Mouse (Mus musculus) retina, postnatal 1 day (tissue): Measurements from ENCODE around the gene Zfp689.
A peak's percentile ranks its signal among the peaks of the same experiment; 100 is the strongest.
"Not testable (repeated sequence)": the region's sequence is repeated elsewhere in the genome, so short reads cannot be mapped to it uniquely, and the experiment has no call there.

Source experiments
- DNase-seq: peaks from one replicate; pipeline ENCODE4 v3.0.0-alpha.2; 2012

The Zfp689 gene

DNA sequence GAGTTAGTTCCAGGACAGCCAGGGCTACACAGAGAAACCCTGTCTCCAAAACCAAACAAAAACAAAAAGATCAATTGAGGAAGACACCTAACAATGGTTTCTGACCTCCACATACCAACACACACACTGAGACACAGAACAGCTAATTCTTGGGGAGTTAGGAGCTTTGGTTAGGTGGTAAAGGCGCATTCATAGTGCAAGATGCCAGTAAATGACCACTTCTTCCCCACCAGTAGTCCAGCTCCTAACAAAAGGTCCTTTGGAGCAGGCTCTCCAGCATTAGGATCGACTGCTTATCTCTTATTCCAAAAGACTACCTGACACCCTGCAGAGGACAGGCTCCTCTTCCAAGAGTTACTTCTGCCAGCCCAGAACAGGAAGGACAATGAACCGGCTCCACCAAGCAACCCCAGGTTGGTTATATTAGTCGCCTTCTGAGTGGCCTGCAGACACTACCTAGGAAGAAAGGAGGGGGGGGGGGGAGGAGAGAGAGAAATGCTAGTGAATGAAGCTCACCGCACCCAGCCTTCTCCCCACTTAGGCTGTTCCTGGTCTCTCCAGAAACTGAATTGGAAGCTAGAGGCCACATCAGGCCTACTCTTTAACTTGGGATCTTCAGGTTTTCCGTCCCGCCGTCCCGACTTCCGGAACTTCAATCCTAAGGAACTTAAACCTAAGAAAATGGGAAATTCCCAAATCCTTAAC is 21.2 kb upstream of the Zfp689 start:
- DNase-seq, result no peak

DNA sequence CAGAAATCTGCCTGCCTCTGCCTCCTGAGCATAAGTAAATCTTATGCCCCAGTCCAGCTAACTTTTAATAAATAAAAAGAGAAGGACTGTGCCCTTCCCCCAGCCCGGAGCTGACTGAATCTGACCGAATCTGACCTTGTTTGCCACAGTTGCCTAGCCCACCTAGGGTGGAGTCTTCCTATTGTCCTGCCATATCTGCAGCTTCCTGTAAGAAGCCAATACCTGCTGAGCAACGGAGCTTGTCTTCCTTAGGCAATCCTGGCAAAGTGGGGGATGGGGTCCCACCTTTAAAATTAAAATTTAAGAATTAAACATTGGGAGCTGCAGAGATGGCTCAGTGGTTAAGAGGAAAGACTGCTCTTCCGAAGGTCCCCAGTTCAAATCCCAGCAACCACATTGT is 17.6 kb upstream of the Zfp689 start:
- DNase-seq, result no peak

DNA sequence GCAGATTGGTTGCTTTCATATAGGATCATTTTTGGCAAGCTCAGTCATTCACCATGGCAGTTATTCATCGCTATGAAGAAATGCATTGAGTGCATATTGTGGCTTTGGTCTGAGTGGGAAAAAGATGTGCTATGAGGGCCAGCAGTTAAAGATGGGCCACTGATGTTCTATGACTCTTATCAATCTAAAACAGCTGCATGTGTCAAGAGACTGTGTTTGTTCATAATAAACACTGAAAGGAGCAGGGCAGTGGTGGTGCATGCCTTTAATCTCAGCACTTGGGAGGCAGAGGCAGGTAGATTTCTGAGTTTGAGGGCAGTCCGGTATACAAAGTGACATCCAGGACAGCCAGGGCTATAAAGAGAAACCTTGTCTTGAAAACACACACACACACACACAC is 16.7 kb upstream of the Zfp689 start:
- DNase-seq, result not testable (repeated sequence)

DNA sequence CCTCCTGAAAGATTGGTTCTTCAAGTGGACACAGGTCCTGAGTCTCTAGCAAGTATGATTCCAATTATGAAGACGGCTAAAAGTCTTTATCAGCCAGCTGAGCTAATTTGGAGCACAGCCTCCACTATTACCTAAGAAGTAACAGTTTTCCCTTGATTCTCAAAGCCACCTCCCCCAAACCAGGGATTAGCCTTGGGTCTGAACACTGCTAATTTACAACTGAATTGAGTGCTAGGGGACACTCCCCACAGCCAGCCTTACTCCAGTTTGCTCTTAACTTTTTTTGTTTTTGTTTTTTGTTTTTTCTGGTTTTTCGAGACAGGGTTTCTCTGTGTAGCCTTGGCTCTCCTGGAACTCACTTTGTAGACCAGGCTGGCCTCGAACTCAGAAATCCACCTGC is 16.2 kb upstream of the Zfp689 start:
- DNase-seq, result no peak

DNA sequence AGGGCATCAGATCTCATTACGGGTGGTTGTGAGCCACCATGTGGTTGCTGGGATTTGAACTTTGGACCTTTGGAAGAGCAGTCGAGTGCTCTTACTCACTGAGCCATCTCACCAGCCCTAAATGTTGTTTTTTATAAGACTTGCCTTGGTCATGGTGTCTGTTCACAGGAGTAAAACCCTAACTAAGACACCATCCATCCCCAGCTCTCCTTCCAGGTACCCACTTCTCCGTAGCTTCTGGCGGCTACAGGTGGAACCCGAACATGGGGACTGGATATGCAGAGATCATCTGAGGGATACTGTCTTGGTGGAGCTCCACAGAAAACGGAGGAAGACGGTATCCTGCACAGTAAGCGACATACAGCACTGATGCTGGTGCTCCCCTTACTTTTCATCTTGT is 10.4 kb upstream of the Zfp689 start, which contains the start of gene Prr14:
Prr14 (plus strand) TSS at position 301 of the 400 bp plus-strand sequence.
- DNase-seq, result not testable (repeated sequence)

DNA sequence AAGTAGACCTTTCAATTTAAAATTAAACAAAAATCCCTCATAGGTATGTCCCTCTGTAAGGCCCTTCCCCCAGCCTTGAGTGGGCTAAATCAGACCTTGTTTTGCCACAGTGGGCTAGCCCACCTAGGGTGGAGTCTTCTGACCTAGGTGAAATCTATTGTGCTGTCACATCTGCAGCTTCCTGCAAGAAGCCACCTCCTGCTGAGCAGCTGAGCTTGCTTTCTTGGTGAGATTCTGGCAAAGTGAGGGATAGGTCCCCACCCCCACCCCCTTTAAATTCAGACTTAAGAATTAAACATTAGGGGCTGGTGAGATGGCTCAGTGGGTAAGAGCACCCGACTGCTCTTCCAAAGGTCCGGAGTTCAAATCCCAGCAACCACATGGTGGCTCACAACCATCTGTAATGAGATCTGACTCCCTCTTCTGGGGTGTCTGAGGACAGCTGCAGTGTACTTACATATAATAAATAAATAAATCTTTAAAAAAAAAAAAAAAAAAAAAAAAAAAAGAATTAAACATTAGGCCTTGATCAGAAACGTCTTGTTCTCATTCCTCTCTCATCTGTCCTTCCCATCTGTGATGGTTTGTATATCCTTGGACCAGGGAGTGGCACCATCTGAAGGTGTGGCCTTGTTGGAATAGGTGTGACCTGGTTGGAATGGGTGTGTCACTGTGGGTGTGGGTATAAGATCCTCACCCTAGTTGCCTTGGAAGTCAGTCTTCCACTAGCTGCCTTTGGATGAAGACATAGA is 9.6 kb upstream of the Zfp689 start:
- DNase-seq, result not testable (repeated sequence)

DNA sequence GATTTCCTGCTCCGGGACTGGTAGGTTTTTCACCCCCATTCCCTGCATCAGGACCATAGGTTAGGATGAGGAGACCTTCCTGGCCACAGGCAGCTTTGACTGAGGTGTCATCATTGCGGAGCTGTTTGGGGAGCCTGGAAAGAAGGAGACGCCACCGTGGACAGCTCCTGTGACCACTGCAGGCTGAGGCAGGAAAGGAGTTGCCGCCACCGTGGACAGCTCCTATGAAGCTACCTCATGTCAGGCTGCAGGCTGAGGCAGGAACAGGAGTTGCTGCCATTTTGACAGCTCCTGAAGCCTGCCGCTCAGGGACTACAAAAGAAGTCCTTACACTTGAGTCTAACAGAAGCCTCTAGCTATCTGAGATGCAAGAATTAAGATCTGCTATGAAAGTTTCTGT is 5.9 kb upstream of the Zfp689 start:
- DNase-seq, result no peak

DNA sequence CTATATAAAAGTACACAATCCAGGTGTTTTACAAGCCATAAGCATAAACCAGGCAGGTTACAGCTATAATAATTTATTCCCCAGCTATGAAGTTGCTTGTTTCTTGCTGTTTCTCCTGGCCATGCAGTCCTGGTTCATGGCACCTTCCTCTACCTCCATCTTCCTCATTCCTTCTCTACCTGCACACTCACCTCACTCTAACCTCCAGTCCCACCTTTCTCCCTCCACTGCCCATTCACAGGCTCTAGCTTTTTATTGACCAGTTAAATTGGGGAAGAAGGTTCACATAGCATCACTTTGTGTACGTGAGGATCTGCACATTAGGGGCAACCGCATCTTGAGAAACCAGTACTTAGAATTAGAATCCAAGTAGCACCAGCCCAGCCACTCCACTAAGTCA is 4.1 kb upstream of the Zfp689 start:
- no peak for DNase-seq

DNA sequence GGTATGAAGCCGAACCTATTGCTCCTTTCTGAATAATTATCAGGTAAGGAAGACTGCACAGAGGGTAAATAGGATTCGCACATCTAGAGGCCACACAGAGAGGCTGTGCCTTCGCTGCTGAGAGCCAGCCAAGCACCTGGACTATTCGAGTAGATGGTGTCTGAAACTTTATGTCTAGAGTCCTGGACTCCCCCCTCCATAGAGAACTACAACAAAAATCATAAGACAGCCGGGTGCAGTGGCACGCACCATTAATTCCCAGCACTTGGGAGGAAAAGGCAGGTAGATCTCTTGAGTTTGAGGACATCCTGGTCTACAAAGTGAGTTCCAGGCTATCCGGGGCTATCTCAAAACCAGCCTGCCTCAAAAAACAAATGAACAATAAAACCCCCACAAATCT is 1.0 kb upstream of the Zfp689 start:
- DNase-seq, result no peak

DNA sequence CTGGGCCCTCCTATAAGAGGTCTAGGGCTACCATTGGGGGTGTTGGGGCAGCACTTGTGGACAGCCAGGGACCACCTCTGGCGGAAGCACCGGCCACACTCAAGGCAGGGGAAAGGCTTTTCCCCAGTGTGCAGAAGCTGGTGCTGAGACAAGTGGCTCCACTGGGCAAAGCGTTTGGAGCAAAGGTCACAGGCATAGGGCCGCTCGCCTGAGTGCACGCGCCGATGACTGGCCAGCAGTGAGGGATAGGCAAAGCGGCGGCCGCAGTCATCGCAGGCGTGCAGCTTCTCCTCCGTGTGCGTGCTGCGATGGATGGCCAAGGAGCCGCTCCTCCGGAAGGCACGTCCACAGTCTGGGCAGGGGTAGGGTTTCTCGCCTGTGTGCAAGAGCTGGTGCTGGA is 5.0 kb downstream of the Zfp689 start:
- no peak for DNase-seq

DNA sequence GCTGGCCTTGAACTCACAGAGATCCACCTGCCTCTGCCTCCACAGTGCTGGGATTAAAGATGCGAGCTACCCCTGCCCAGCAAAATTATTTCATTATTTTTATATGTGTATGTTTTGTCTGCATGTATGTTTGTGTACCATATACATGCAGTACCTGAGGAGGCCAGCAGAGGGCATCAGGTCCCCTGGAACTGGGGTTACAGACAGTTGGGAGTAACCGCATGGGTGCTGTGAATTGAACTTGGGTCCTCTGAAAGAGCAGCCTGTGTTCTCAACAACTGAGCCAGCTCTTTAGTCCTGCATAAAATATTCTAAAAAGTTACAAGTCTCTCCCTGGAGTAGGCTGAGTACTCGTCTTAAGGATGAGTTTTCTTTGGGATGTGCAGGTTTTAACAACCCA is 11.2 kb downstream of the Zfp689 start:
- DNase-seq, result peak; percentile 19

DNA sequence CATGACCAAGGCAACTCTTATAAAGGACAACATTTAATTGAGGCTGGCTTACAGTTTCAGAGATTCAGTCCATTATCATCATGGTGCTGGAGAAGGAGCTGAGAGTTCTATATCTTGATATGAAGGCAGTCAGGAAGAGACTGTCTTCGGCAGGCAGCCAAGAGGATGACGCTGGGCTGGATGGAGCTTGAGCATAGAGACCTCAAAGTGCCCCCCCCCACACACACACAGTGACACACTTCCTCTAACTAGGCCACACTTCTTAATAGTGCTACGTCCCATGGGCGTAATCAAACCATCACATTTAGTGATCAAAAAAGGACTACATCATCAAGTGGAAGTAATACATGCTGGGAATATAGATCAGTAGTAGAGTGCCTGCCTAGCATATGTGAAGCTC is 13.8 kb downstream of the Zfp689 start:
- DNase-seq, result no peak

DNA sequence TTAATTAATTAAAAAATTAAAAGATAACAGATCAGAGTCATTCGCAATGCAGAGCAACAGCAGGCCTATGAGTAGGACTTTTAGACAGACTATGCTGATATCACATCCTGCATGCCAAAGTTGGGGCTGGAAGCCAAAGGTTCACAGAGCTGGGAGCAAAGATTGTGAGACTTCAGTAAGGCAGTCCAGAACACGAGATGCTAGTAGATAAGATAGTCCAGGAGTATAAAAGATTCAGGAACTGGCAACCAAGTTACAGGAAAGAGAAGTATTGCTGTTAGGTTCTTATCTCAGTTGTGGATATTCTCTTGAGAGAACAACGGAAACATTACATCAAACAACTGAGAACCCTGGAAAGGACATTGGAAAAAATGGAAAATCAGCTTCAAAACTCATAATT is 22.6 kb downstream of the Zfp689 start:
- DNase-seq, result no peak

DNA sequence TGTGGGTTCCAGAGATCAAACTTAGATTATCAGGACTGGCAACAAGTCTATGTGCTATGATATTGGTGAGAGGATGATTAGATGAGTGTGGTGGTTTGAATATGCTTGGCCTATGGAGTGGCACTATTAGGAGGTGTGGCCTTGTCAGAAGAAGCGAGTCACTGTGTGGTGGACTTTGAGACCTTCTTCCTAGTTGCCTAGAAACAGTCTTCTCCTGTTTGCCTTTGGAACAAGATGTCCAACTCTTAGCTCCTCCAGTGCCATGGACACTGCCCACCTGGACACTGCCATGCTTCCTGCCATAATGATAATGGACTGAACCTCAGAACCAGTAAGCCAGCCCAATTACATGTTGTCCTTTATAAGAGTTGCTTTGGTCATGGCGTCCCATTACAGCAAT is 23.0 kb downstream of the Zfp689 start:
- DNase-seq, result no peak

DNA sequence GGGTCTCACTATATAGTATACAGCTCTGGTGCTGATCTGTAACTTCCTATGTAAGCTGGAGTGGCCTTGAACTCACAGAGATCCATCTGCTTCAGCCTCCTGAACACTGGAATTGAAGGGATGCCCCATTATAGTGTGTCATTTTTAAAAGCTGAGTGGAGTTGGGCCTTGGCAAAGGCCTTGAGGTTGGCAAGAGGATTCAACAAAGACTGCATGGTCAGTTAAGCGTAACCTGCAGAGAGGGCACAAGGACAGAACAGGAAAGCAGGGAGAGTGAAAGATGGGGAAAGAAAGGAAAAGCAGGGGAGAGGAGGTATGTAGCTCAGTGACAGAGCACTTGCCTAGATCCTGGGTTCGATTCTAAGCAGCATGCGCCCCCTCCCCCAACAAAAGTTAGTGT is 23.7 kb downstream of the Zfp689 start:
- no peak for DNase-seq

DNA sequence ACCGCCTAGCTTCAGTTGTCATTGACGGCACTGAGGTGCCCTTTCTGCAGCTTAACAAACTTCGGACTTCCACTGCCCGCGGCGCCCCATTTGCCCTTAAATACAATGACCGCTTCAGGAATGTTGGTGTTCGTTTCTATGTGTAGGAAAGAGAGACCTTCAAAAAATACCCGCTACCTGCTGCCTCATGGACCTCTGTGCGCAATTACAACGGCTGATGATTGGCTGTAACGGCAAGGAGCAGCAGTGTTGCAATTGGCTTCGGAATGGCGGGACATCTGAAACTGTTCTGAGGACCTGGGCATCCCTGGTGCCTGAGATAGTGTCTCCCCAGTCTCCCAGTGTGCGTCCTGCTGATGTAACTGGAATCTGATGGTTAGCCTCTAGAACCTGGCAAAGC is 26.7 kb downstream of the Zfp689 start:
- DNase-seq, result no peak

DNA sequence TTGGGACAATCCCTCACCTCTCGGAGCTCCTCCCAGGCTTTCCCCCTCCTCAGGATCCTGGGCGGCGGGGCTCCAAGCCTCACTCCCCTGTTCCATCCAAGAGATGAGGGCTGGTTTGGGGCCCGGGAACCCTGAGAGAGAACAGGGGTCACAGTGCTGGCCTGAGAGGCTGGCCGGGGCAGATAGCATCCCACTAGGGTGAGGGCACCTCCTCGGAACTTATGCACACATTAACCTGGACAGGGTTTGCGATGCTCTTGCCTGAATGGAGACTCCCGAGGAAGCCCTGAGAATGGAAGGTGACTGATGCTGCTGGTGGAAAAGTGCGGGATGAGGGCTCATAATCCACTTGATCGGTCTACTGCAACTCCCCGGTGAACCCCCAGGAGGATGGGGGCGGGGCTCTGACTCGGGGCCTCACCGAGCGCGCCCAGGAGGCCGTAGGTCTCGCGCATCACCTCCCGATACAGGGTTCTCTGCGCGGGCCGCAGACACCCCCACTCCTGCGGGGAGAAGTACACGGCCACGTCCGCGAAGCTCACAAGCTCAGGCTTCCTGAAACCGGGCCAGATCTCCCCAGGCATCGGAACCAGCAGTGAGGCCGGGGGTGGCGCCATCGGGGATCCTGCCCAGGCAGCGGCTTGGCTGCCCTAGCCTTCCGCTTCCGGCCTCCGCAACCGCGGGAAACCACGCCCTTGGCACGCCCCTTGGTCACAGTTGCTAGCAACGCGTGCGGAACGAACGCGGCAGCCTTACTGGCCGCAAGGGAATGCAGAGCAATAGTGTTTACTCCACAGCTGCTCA is 27.4 kb downstream of the Zfp689 start, which contains the start of gene Zfp688:
Zfp688 (minus strand) TSS at position 681 of the 804 bp plus-strand sequence.
- peak; percentile 93 for DNase-seq

DNA sequence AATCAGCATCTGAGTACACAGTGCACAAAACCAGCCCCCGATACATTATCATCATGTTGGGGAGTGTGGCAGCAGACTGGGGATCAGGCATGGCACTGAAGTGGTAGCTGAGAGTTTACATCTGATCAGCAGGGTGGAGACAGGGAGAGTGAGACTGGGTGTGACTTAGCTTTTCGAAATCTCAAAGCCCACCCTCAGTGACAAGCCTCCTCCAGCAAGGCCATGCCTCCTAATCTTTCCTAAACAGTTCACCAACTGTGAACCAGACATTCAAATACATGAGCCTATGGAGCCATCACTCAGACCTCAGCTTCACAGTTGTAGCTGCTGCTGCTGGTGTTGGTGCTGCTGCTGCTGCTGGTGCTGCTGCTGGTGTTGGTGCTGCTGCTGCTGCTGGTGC is 37.5 kb downstream of the Zfp689 start:
- DNase-seq, result no peak

DNA sequence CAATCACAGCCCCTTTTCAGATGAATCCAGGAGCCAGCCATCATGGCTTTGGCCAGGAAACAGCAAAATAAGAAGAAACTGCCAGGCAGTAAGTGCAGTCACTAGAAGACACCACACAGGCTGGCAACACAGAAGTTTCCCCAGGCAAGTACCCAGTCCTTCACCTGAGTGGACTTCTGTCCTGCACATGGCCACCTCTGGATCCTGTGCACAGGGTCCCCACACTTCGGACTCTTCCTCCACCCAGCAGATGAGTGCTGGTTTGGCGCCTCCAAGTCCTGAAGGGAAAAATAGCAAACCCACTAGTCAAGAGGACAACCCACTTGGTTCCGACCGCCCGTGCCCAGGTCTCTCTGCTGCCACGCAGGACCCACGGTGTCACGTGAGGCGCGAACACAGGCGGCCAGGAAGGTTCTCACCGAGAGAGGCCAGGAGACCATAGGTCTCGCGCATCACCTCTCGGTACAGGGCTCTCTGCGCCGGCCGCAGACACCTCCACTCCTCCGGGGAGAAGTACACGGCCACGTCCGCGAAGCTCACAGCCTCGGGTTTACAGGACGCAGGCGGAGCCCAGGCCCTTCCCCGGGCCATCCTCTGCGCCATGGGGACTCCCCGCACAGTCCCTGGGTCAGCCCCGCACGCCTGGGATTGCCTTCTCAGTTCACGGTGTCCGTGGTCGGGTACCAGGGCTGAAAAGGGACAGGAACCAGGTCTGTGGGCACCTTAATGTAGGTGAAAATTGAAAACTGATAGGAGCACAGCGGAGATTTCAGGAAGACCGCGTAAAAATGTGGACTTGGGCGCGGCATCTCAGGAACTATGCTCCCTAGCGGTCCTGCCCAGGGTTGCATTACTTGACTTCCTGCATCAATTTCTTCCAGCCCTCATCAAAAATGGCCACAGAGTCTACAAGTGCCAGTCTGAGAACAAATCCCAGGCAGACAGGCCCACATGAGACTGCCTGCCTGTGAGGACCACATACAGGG is 42.7 kb downstream of the Zfp689 start, which contains the start of gene Zfp764:
Zfp764 (minus strand) TSS at position 821 of the 986 bp plus-strand sequence.
- DNase-seq, result peak; percentile 95

DNA sequence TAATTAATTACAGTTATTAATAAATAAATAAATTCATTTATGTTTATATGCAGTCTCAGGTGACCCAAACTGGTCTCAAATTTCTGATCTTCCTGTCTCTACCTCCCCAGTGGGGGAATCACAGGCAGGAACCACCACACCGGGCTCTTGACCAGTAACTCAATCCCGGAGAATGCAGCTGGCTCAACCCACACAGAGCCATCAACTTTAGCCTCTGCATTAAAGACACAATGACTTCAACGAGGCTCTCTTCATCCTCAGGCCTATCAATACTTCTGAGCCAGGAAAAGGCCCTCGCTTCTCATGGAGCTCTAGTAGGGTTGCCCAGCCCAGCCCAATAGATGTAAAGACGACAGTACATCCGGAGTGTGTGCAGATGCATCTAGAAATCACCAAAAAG is 44.9 kb downstream of the Zfp689 start:
- not testable (repeated sequence) for DNase-seq

DNA sequence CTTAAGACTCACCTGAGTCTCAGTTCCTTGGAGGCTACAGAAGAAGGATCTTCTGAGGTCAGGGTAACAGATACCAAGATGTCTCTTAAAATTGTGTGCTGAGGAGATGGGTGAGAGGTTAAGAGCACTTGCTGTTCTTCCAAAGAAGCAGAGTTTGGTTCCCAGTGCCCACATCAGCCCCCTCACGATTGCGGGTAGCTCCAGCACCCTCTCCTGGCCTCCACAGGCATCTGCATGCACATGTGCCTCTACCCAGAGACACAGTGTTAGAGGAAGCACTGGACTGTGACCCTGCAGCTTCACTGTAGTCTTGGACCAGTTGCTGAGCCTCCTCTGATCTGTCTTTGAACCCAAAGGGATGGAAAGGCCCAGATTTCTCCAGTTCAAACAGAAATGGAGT is 46.0 kb downstream of the Zfp689 start:
- no peak for DNase-seq

DNA sequence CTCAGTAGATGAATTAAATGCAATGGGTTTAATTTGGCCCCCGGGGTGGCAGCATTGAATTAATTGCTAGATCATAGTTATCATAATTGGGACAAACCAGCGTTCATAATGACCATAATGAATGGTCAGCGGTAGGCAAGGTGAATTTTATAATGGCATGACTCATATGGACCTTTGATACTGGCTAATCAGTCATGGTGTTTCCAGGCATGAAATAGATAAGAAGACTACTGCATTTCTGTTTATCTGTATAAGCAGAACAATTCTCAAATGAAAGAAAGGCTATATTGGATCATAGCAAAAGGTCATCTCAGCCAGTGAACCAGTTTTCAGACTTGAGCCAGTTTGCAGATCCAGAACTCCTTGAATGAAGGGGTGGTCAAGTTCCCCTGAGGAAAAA is 48.6 kb downstream of the Zfp689 start:
- peak; percentile 1 for DNase-seq
